Mouse (Mus musculus) CH12.LX (cell line): ENCODE measurements around the gene Gins3. TPM values are rescaled to one million over a fixed set of nuclear protein-coding genes. Genes with fewer than 3 reads are reported as not detected.

Source experiments
- DNase-seq: peaks from one replicate; pipeline ENCODE4 v3.0.0-alpha.2; 2013; ENCODE audit errors: extremely low read depth
- H3K27ac ChIP-seq: 2 replicates; pipeline ENCODE4 v1.5.1; 2012; ENCODE audit warnings: low read depth, mild to moderate bottlenecking, control low read depth, moderate library complexity; ENCODE audit not compliant: insufficient read depth
- H3K27me3 ChIP-seq: replicated peaks from 2 replicates; pipeline ENCODE3; 2012; ENCODE audit warnings: inconsistent platforms
- H3K36me3 ChIP-seq, 2 experiments: replicated peaks in 1 of 2; 2 replicates each; pipeline versions ENCODE3 to v1.6.1; 2012; ENCODE audit warnings: inconsistent platforms in 1 of 2, low read length in 1 of 2, mild to moderate bottlenecking in 1 of 2, mixed read lengths in 1 of 2, moderate library complexity in 1 of 2; ENCODE audit not compliant: control insufficient read depth in 1 of 2, insufficient read depth in 1 of 2
- H3K4me1 ChIP-seq, 2 experiments: 2 replicates each; pipeline ENCODE4 v1.6.1; 2012; ENCODE audit warnings: inconsistent platforms in 1 of 2, moderate library complexity in 1 of 2; ENCODE audit not compliant: insufficient read depth in 2 of 2, control insufficient read depth in 1 of 2
- H3K4me2 ChIP-seq: 2 replicates; pipeline ENCODE4 v1.6.1; 2012; ENCODE audit warnings: low read depth, mild to moderate bottlenecking, control low read depth; ENCODE audit not compliant: poor library complexity, insufficient read depth, severe bottlenecking
- H3K4me3 ChIP-seq, 3 experiments: fragments of 150-350 bp in 1 of 3; sonication (generic) in 1 of 3; replicated peaks in 1 of 3; 2 replicates each; pipeline versions ENCODE3 to v1.5.1; 2011 to 2012; ENCODE audit warnings: low read depth in 2 of 3, low read length in 2 of 3, mild to moderate bottlenecking in 2 of 3, moderate library complexity in 2 of 3, control low read depth in 1 of 3, improper control_type of control experiment in 1 of 3, inconsistent platforms in 1 of 3, mixed read lengths in 1 of 3; ENCODE audit not compliant: poor library complexity in 1 of 3
- H3K79me2 ChIP-seq: replicated peaks from 2 replicates; pipeline ENCODE4 v1.6.1; 2012; ENCODE audit warnings: mild to moderate bottlenecking, moderate library complexity; ENCODE audit not compliant: control insufficient read depth, poor library complexity, insufficient read depth, severe bottlenecking; ENCODE audit errors: extremely low read depth
- H3K9ac ChIP-seq: 2 replicates; pipeline ENCODE4 v1.6.1; 2012; ENCODE audit warnings: low read depth, mild to moderate bottlenecking, control low read depth, moderate library complexity; ENCODE audit not compliant: insufficient read depth
- H3K9me3 ChIP-seq: replicated peaks from 2 replicates; pipeline ENCODE3; 2012; ENCODE audit warnings: low read length, inconsistent platforms, mixed read lengths
- CHD1 ChIP-seq: IDR thresholded peaks from 2 replicates; pipeline ENCODE4 v1.6.1; 2012; ENCODE audit warnings: low read depth, low read length, improper control_type of control experiment, inconsistent platforms
- CHD2 ChIP-seq: IDR thresholded peaks from 2 replicates; pipeline ENCODE4 v1.6.1; 2011; ENCODE audit warnings: low read length, improper control_type of control experiment
- CTCF ChIP-seq, 2 experiments: IDR thresholded peaks in 1 of 2; conservative IDR thresholded peaks in 1 of 2; 2 replicates each; pipeline ENCODE4 v1.5.1; 2011 to 2012; ENCODE audit warnings: low read depth in 2 of 2, low read length in 2 of 2, improper control_type of control experiment in 1 of 2, inconsistent platforms in 1 of 2, mild to moderate bottlenecking in 1 of 2, moderate library complexity in 1 of 2
- E2F4 ChIP-seq: IDR thresholded peaks from 2 replicates; pipeline ENCODE4 v1.6.1; 2011; ENCODE audit warnings: low read depth, low read length, improper control_type of control experiment; ENCODE audit not compliant: insufficient replicate concordance
- ELF1 ChIP-seq: IDR thresholded peaks from 2 replicates; pipeline ENCODE4 v1.6.1; 2014; ENCODE audit warnings: low read depth, mild to moderate bottlenecking, inconsistent platforms, low read length, improper control_type of control experiment
- EP300 ChIP-seq: IDR thresholded peaks from 2 replicates; pipeline ENCODE4 v1.6.1; 2011; ENCODE audit warnings: low read length, improper control_type of control experiment
- GABPA ChIP-seq: IDR thresholded peaks from 2 replicates; pipeline ENCODE4 v1.6.1; 2012; ENCODE audit warnings: low read depth, low read length, improper control_type of control experiment, inconsistent platforms; ENCODE audit not compliant: insufficient replicate concordance
- KAT2A ChIP-seq: IDR thresholded peaks from 2 replicates; pipeline ENCODE4 v1.6.1; 2012; ENCODE audit warnings: low read length, improper control_type of control experiment, inconsistent platforms; ENCODE audit not compliant: insufficient replicate concordance
- MAX ChIP-seq: IDR thresholded peaks from 2 replicates; pipeline ENCODE4 v1.6.1; 2011; ENCODE audit warnings: low read length, improper control_type of control experiment
- MAZ ChIP-seq: IDR thresholded peaks from 2 replicates; pipeline ENCODE4 v1.6.1; 2012; ENCODE audit warnings: low read depth, mild to moderate bottlenecking, inconsistent platforms, low read length, improper control_type of control experiment, moderate library complexity
- MXI1 ChIP-seq: IDR thresholded peaks from 2 replicates; pipeline ENCODE4 v1.6.1; 2011; ENCODE audit warnings: mild to moderate bottlenecking, low read depth, low read length, improper control_type of control experiment
- MYC ChIP-seq: IDR thresholded peaks from 2 replicates; pipeline ENCODE4 v1.6.1; 2011; ENCODE audit warnings: low read depth, mild to moderate bottlenecking, improper control_type of control experiment, low read length
- NELFE ChIP-seq: IDR thresholded peaks from 2 replicates; pipeline ENCODE4 v1.6.1; 2011; ENCODE audit warnings: low read depth, low read length, improper control_type of control experiment
- UBTF ChIP-seq: IDR thresholded peaks from 2 replicates; pipeline ENCODE4 v1.6.1; 2012; ENCODE audit warnings: low read depth, mild to moderate bottlenecking, inconsistent platforms, low read length, improper control_type of control experiment, moderate library complexity
- ZC3H11A ChIP-seq: IDR thresholded peaks from 2 replicates; pipeline ENCODE4 v1.6.1; 2012; ENCODE audit warnings: low read depth, mild to moderate bottlenecking, inconsistent platforms, low read length, improper control_type of control experiment
- dilution Hi-C: fragments of 300-500 bp; cut with MboI; formaldehyde crosslinking; loops from 2 replicates; pipeline ENCODE4 v1.14.3; 2020; ENCODE audit warnings: low sequenced_read_pairs; ENCODE audit not compliant: extremely low pct_unique_long_range_greater_than_20kb, extremely low pct_ligation_motif_present
- in situ Hi-C: fragments of 300-500 bp; cut with MboI; formaldehyde crosslinking; loops from 3 replicates; pipeline ENCODE4 v1.14.3; 2019; ENCODE audit warnings: low sequenced_read_pairs, low pct_ligation_motif_present, low pct_unique_long_range_greater_than_20kb, mixed read lengths
- polyA plus RNA-seq: library from polyadenylated mRNA; unstranded; fragments of >175 nt; gene quantifications from 2 replicates; pipeline ENCODE4 v1.2.1, GENCODE M21; 2012; ENCODE audit warnings: low read depth; ENCODE audit not compliant: insufficient read length
- total RNA-seq, 2 experiments: library from RNA; depleted of rRNA; stranded (reverse); fragments of 300-350 nt in 1 of 2; fragments of >200 nt in 1 of 2; gene quantifications; 2 replicates each; pipeline ENCODE4 v1.2.3; 2012 to 2014

Gins3 gene
- total and polyA plus RNA-seq, 3 experiments, result 10.4 to 18.0 (median 14.2) TPM

DNA sequence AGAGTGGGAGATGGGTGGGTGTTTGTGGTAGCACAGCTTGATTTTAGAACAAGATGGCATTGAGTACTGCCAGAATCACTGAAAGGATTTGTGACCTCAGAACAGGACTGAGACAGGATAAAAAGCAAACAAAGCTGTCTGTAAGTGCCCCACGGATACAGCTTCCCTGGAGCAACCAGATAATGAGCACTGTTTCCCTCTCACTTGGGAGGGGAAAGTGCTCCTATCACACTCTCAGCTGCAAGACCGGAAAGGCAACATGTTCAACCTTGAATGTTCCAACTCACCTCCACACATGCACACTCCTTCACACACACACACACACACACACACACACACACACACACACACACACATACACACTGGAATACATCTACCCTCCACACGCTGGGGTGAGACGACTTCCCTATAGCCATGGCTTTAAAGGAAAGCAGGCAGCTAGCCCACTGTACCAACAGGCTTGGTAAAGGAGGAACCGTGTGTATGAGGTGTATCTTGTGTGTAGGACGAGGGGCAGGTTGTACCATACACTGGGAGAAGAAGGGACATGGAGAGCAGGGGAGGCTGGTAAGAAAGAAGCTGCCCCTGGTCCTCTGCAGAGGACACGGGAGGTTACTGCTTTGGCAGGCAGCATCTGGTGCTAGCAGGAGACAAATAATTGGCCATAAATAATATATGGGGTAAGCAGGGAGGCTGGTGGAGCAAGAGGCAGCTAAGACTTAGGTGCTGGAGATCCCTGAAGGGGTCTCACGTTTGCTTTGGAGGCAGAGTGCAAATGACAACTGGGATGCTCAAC lies 35.1 kb downstream of the Gins3 start:
- TF ChIP-seq CHD1, result no peak
- dilution Hi-C loops (no loop called here), in situ Hi-C loops (no loop called here)
- no peak overlapping the region for H3K4me3 ChIP-seq
- no peak overlapping the region for H3K4me2 ChIP-seq
- no peak overlapping the region for H3K27ac ChIP-seq
- no peak overlapping the region for H3K9ac ChIP-seq
- no peaks in the 10 kb centered on the region for H3K27me3 ChIP-seq
- peaks cover 15 to 29% of the 10 kb centered on the region in 2 experiments for H3K4me1 ChIP-seq
- no peaks in the 10 kb centered on the region for H3K9me3 ChIP-seq
- H3K36me3 ChIP-seq, result no peaks in the 10 kb centered on the region
- no peaks in the 10 kb centered on the region for H3K79me2 ChIP-seq
- DNase-seq, result no peak

- no peak for DNase-seq
- H3K27me3 ChIP-seq, result no peaks in the 10 kb centered on the region
- dilution Hi-C loops, result no loop called here
- H3K9ac ChIP-seq, result no peak overlapping the region
- no peaks in the 10 kb centered on the region for H3K9me3 ChIP-seq
- no peak overlapping the region for H3K4me2 ChIP-seq
- no peak overlapping the region for H3K27ac ChIP-seq
- no peaks in the 10 kb centered on the region for H3K36me3 ChIP-seq
- no peak for TF ChIP-seq MYC
- TF ChIP-seq MXI1, result no peak
- TF ChIP-seq ZC3H11A, result no peak
- no peak for TF ChIP-seq ELF1
- TF ChIP-seq MAX, result no peak
- TF ChIP-seq, all 38 proteins: peak for 0
- Histone ChIP-seq H3K79me2 (no peaks in the 10 kb centered on the region), H3K4me3 (no peak overlapping the region), H3K4me1 (peaks cover 20 to 38% of the 10 kb centered on the region in 2 experiments)
- in situ Hi-C loops, result no loop called here
Observed at GRCm38 (mm10) chr8:95669967-95670366, 36.7 kb downstream of the Gins3 start.

DNA sequence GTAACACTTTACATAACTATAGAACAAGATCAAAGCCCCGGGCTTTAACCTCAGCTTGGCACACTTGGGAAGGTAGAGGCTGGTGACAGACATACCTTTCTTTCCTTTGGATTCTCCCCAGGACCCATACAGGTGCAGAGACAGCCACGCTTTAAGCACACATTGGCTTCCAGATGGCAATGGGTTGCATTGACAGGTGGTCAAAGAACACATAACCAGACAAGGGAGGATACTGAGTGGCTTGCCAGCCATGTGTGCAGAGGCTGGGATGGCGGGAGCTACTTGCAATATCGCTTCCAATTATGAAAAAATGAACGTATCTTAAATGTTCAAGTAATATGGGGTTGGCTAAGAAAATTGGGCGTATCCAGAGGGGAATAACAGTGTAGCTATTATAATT lies 38.6 kb downstream of the Gins3 start:
- no peak overlapping the region for H3K27ac ChIP-seq
- H3K36me3 ChIP-seq, result no peaks in the 10 kb centered on the region
- H3K4me2 ChIP-seq, result no peak overlapping the region
- no peaks in the 10 kb centered on the region for H3K9me3 ChIP-seq
- H3K4me3 ChIP-seq, result no peak overlapping the region
- H3K4me1 ChIP-seq, result peaks cover 20 to 42% of the 10 kb centered on the region in 2 experiments
- no peaks in the 10 kb centered on the region for H3K79me2 ChIP-seq
- dilution Hi-C loops, result no loop called here
- in situ Hi-C loops, result no loop called here
- DNase-seq, result no peak
- no peak overlapping the region for H3K9ac ChIP-seq
- peaks cover 7% of the 10 kb centered on the region for H3K27me3 ChIP-seq
- TF ChIP-seq MYC, result no peak
- no peak for TF ChIP-seq CTCF (conservative IDR thresholded peaks at IDR 0.05 in 1 of 2, IDR thresholded peaks at IDR 0.05 in 1 of 2; ENCODE audit: low read depth in 2 of 2, low read length in 2 of 2)
- no peak for TF ChIP-seq CHD2
- no peak for TF ChIP-seq GABPA
- no peak for TF ChIP-seq MAZ
- no peak for TF ChIP-seq E2F4
- TF ChIP-seq ELF1, result no peak
- no peak for TF ChIP-seq CHD1
- no peak for TF ChIP-seq UBTF
- no peak for TF ChIP-seq NELFE
- TF ChIP-seq EP300, result no peak
- no peak for TF ChIP-seq KAT2A
- TF ChIP-seq, all 38 proteins: peak for 0
